Mouse (Mus musculus) MEL (cell line): ENCODE data around the gene Hpcal4.

ENCODE experiments used
- CHD1 ChIP-seq: IDR thresholded peaks from 2 replicates; pipeline ENCODE4 v1.6.1; 2012; ENCODE audit warnings: low read depth, mild to moderate bottlenecking, inconsistent platforms, low read length, improper control_type of control experiment
- CTCF ChIP-seq, 3 experiments: IDR thresholded peaks in 2 of 3; conservative IDR thresholded peaks in 1 of 3; 2 replicates each; pipeline ENCODE4 v1.5.1; 2011 to 2012; ENCODE audit warnings: low read length in 3 of 3, low read depth in 2 of 3, mild to moderate bottlenecking in 2 of 3, improper control_type of control experiment in 1 of 3, inconsistent platforms in 1 of 3, mixed read lengths in 1 of 3, moderate library complexity in 1 of 3; ENCODE audit not compliant: control insufficient read depth in 1 of 3, insufficient read depth in 1 of 3, poor library complexity in 1 of 3, severe bottlenecking in 1 of 3
- E2F4 ChIP-seq: IDR thresholded peaks from 2 replicates; pipeline ENCODE4 v1.6.1; 2011; ENCODE audit warnings: low read depth, low read length, improper control_type of control experiment, borderline replicate concordance
- EP300 ChIP-seq, 2 experiments: IDR thresholded peaks; 2 replicates each; pipeline ENCODE4 v1.6.1; 2011; ENCODE audit warnings: improper control_type of control experiment in 2 of 2, low read length in 2 of 2, low read depth in 1 of 2, mild to moderate bottlenecking in 1 of 2
- HCFC1 ChIP-seq: IDR thresholded peaks from 2 replicates; pipeline ENCODE4 v1.6.1; 2012; ENCODE audit warnings: low read depth, mild to moderate bottlenecking, inconsistent platforms, low read length, improper control_type of control experiment, moderate library complexity
- POLR2A ChIP-seq, 2 experiments: IDR thresholded peaks; 2 replicates each; pipeline ENCODE4 v1.6.1; 2011 to 2012; ENCODE audit warnings: low read length in 2 of 2, mild to moderate bottlenecking in 2 of 2, control low read depth in 1 of 2, improper control_type of control experiment in 1 of 2, low read depth in 1 of 2, moderate library complexity in 1 of 2; ENCODE audit not compliant: control insufficient read depth in 1 of 2, insufficient read depth in 1 of 2, poor library complexity in 1 of 2
- TAL1 ChIP-seq: IDR thresholded peaks from 2 replicates; pipeline ENCODE4 v1.6.1; 2012; ENCODE audit warnings: mild to moderate bottlenecking, inconsistent platforms, low read length, moderate library complexity, mixed read lengths
- USF1 ChIP-seq: IDR thresholded peaks from 2 replicates; pipeline ENCODE4 v1.6.1; 2014; ENCODE audit warnings: low read depth, mild to moderate bottlenecking, inconsistent platforms, low read length, improper control_type of control experiment, moderate library complexity
- USF2 ChIP-seq, 2 experiments: IDR thresholded peaks; 2 replicates each; pipeline ENCODE4 v1.6.1; 2011 to 2012; ENCODE audit warnings: improper control_type of control experiment in 2 of 2, low read length in 2 of 2, borderline replicate concordance in 1 of 2, inconsistent platforms in 1 of 2, low read depth in 1 of 2, mild to moderate bottlenecking in 1 of 2; ENCODE audit not compliant: insufficient read depth in 1 of 2
- ZC3H11A ChIP-seq: IDR thresholded peaks from 2 replicates; pipeline ENCODE4 v1.6.1; 2012; ENCODE audit warnings: low read depth, mild to moderate bottlenecking, inconsistent platforms, low read length, improper control_type of control experiment
- ZKSCAN1 ChIP-seq: IDR thresholded peaks from 2 replicates; pipeline ENCODE4 v1.6.1; 2012; ENCODE audit warnings: low read depth, mild to moderate bottlenecking, inconsistent platforms, low read length, improper control_type of control experiment, moderate library complexity
- ZMIZ1 ChIP-seq: IDR thresholded peaks from 2 replicates; pipeline ENCODE4 v1.6.1; 2012; ENCODE audit warnings: low read depth, mild to moderate bottlenecking, inconsistent platforms, low read length, improper control_type of control experiment, moderate library complexity

- TF ChIP-seq USF2 (IDR thresholded peaks at IDR 0.05; ENCODE audit: borderline replicate concordance in 1 of 2, insufficient read depth in 1 of 2, low read depth in 1 of 2, low read length in 2 of 2) (no peak), CHD1 (no peak), ZC3H11A (no peak), POLR2A (IDR thresholded peaks at IDR 0.05; ENCODE audit: control insufficient read depth in 1 of 2, insufficient read depth in 1 of 2, low read depth in 1 of 2, low read length in 2 of 2, poor library complexity in 1 of 2) (no peak), USF1 (no peak), ZKSCAN1 (no peak), CTCF (IDR thresholded peaks at IDR 0.05 in 2 of 3, conservative IDR thresholded peaks at IDR 0.05 in 1 of 3; ENCODE audit: control insufficient read depth in 1 of 3, insufficient read depth in 1 of 3, low read depth in 2 of 3, low read length in 3 of 3, poor library complexity in 1 of 3, severe bottlenecking in 1 of 3) (no peak), EP300 (IDR thresholded peaks at IDR 0.05; ENCODE audit: low read depth in 1 of 2, low read length in 2 of 2) (no peak), E2F4 (no peak), HCFC1 (no peak), ZMIZ1 (no peak), TAL1 (no peak)
These were observed 54.6 kb downstream of the Hpcal4 start for GRCm38 (mm10) chr4:123237386-123238266.
